Mouse (Mus musculus) stomach, postnatal 0 days (tissue): Measurements from ENCODE around the gene Mcidas.

Experiments used
- CTCF ChIP-seq: IDR thresholded peaks from 2 replicates; pipeline ENCODE4 v1.5.1; 2016; ENCODE audit warnings: antibody characterized with exemption, low read depth, mild to moderate bottlenecking, moderate library complexity
- EP300 ChIP-seq: optimal IDR thresholded peaks from 2 replicates; pipeline ENCODE3; 2016; ENCODE audit warnings: antibody characterized with exemption

DNA sequence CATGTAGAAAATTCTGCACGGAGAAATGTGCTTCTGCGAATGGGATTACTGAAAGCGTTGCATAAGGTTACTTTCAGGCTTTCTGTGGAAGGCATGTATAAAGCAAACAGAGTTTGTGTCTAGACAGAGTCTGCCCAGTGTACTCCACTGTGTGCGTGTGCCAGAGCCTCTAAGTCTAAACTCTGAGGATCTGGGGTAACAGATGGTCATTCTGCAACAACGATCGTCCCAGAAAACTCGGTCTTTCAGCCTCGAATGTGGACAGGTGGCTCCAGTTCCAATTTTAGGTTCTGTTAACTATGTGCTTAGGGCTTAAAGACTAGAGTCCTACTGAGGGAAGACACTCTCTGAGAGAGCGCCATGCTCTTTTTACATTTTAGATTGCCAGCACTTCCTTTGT lies 48.3 kb upstream of the Mcidas start:
- no peak for TF ChIP-seq CTCF
- no peak for TF ChIP-seq EP300
